Mouse (Mus musculus) small intestine, adult 2 months (tissue): Measurements from ENCODE around the gene Chrna9. TPM values are rescaled to one million over a fixed set of nuclear protein-coding genes. Genes with fewer than 3 reads are reported as not detected.
A peak's percentile ranks its signal among the peaks of the same experiment; 100 is the strongest.

Experiments used
- H3K27ac ChIP-seq: fragments of 200-500 bp; 2 replicates; pipeline ENCODE4 v1.5.1; 2012; ENCODE audit warnings: low read depth, low read length, control low read depth, inconsistent platforms; ENCODE audit not compliant: insufficient read depth
- H3K27me3 ChIP-seq: fragments of 200-500 bp; 2 replicates; pipeline ENCODE4 v1.6.1; 2012; ENCODE audit warnings: mild to moderate bottlenecking, moderate library complexity, low read length, inconsistent platforms; ENCODE audit not compliant: control insufficient read depth, insufficient read depth
- H3K36me3 ChIP-seq: fragments of 200-500 bp; 2 replicates; pipeline ENCODE4 v1.6.1; 2012; ENCODE audit warnings: mild to moderate bottlenecking, low read length, control low read depth, inconsistent platforms; ENCODE audit not compliant: control insufficient read depth, insufficient read depth
- H3K4me1 ChIP-seq: fragments of 200-500 bp; 2 replicates; pipeline ENCODE4 v1.6.1; 2012; ENCODE audit warnings: low read length, inconsistent platforms, mixed read lengths; ENCODE audit not compliant: control insufficient read depth, insufficient read depth, insufficient read length
- H3K4me3 ChIP-seq: fragments of 200-500 bp; 2 replicates; pipeline ENCODE4 v1.5.1; 2012; ENCODE audit warnings: low read depth, mild to moderate bottlenecking, control low read depth, inconsistent platforms, low read length, moderate library complexity
- CTCF ChIP-seq: fragments of 200-500 bp; IDR thresholded peaks from 2 replicates; pipeline ENCODE4 v1.5.1; 2012; ENCODE audit warnings: low read depth, mild to moderate bottlenecking, control low read depth, inconsistent platforms, low read length, moderate library complexity, mixed read lengths; ENCODE audit not compliant: insufficient replicate concordance, insufficient read length; ENCODE audit errors: extremely low read depth
- POLR2A ChIP-seq: fragments of 200-500 bp; IDR thresholded peaks from 2 replicates; pipeline ENCODE4 v1.6.1; 2012; ENCODE audit warnings: low read depth, mild to moderate bottlenecking, control low read depth, inconsistent platforms, low read length, moderate library complexity
- WGBS: fragments of 180-500 bp; shearing (Covaris S2); methylation state at CpG from one replicate; pipeline ENCODE4 v1.1.7; 2018; 5-methylcytosine and 5-hydroxymethylcytosine counted together
- polyA plus RNA-seq: library from polyadenylated mRNA; depleted of rRNA; stranded (reverse); fragments of >200 nt; gene quantifications from 2 replicates; pipeline ENCODE4 v1.2.3, GENCODE M21; 2012

The Chrna9 gene
- polyA plus RNA-seq, 1 experiment: not detected

- H3K27ac ChIP-seq: peak overlapping the region; percentile 29; the same call in 1 of the 2 replicates
- H3K4me3 ChIP-seq: no peak overlapping the region
- 57% methylated on average over 4 of the region's 4 CpGs for WGBS
- no peaks in the 10 kb centered on the region for H3K27me3 ChIP-seq
- peaks cover 4% of the 10 kb centered on the region; the same call in 1 of the 2 replicates for H3K4me1 ChIP-seq
- H3K36me3 ChIP-seq: no peaks in the 10 kb centered on the region
- TF ChIP-seq CTCF (no peak), POLR2A (no peak)
Observed at GRCm38 (mm10) chr5:65930171-65930570, 4.5 kb upstream of the Chrna9 start.

DNA sequence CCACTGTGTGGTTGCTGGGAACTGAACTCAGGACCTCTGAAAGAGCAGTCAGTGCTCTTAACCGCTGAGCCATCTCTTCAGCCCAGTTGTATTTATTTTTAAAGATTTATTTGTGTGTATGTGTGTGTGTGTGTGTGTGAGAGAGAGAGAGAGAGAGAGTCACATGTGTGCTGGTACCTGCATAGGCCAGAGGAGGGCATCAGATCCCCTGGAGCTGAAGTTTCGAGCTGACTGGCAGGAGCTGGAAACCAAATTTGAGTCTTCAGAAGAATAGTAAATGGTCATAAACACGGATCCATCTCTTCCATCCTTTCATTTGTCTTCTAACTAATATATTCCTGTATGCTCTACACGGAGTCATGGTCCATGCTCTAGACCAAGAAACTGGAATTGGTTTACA is 1.5 kb upstream of the Chrna9 start:
- 88% methylated on average over 4 of the region's 4 CpGs for WGBS
- Histone ChIP-seq H3K36me3 (no peaks in the 10 kb centered on the region), H3K4me3 (no peak overlapping the region), H3K27ac (no peak overlapping the region), H3K4me1 (peaks cover 4% of the 10 kb centered on the region; the same call in 1 of the 2 replicates), H3K27me3 (no peaks in the 10 kb centered on the region)
- TF ChIP-seq CTCF: no peak
- TF ChIP-seq POLR2A: no peak

GRCm38 (mm10) chr5:65933764-65934163 is 957 bp upstream of the Chrna9 start:
- no peak overlapping the region for H3K4me3 ChIP-seq
- H3K27me3 ChIP-seq: no peaks in the 10 kb centered on the region
- no peaks in the 10 kb centered on the region for H3K36me3 ChIP-seq
- 89% methylated on average over 2 of the region's 2 CpGs for WGBS
- peaks cover 4% of the 10 kb centered on the region; the same call in 1 of the 2 replicates for H3K4me1 ChIP-seq
- no peak overlapping the region for H3K27ac ChIP-seq
- no peak for TF ChIP-seq POLR2A
- TF ChIP-seq CTCF: no peak

- no peak overlapping the region for H3K4me3 ChIP-seq
- no peaks in the 10 kb centered on the region for H3K36me3 ChIP-seq
- H3K4me1 ChIP-seq: no peaks in the 10 kb centered on the region
- TF ChIP-seq CTCF (no peak), POLR2A (no peak)
- no peaks in the 10 kb centered on the region for H3K27me3 ChIP-seq
- H3K27ac ChIP-seq: no peak overlapping the region
- WGBS: 63% methylated on average over 11 of the region's 11 CpGs
Observed at GRCm38 (mm10) chr5:65937011-65937726, 2.4 kb downstream of the Chrna9 start.

DNA sequence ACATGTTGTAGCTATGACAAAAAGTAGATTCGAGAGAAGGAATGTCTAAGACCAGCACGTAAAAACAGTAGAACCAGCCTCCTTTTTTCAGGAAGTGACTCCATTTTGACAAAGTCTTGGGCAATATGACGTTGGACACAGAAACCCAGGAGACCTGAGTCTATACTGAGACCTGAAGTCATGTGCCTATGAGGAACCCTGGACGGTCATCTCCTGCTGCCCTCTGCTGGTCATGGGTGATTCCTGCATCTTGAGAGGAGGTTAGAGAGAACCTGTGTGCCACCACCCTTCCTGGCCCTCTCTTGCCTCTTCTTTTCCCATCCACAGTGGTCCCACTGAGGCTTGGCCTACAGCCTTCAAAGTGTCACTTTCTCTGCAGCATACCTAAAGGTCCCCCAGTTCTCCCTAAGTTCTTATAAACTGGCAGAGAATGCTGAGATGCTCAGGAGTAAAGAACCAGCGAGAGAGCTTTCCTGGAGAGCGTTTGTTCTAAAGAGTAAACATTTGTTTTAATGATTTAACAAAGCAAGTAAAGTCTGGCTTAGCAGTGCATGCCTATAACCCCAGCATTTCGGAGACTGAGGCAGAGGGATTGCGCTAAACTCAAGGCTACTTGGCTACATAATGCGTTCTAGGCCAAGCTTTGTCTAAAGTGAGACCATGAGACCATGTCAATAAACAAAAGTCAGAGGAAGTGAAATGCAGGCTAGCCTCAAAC is 3.4 kb downstream of the Chrna9 start:
- no peak overlapping the region for H3K4me3 ChIP-seq
- no peak overlapping the region for H3K27ac ChIP-seq
- WGBS: 54% methylated on average over 9 of the region's 9 CpGs
- H3K27me3 ChIP-seq: no peaks in the 10 kb centered on the region
- no peaks in the 10 kb centered on the region for H3K4me1 ChIP-seq
- peak; percentile 93; the same call in 1 of the 2 replicates for TF ChIP-seq CTCF
- no peak for TF ChIP-seq POLR2A
- no peaks in the 10 kb centered on the region for H3K36me3 ChIP-seq

DNA sequence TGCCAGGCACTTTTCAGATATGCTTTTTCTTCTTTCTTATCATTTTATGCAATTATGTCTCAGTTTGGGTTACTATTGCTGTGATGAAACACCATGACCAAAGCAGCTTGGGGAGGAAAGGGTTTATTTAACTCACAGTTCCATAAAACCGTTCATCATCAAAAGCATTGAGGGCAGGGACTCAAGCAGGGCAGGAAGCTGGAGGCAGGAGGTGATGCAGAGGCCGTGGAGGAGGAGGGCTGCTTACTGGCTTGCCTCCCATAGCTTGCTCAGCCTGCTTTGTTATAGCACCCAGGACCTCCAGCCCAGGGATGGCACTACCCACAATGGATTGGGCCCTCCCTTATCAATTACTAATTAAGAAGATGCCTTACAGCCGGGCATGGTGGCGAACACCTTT is 6.4 kb downstream of the Chrna9 start:
- H3K4me3 ChIP-seq: no peak overlapping the region
- no peaks in the 10 kb centered on the region for H3K36me3 ChIP-seq
- 60% methylated on average over 4 of the region's 4 CpGs for WGBS
- no peaks in the 10 kb centered on the region for H3K27me3 ChIP-seq
- no peak overlapping the region for H3K27ac ChIP-seq
- H3K4me1 ChIP-seq: no peaks in the 10 kb centered on the region
- TF ChIP-seq CTCF (no peak), POLR2A (no peak)

DNA sequence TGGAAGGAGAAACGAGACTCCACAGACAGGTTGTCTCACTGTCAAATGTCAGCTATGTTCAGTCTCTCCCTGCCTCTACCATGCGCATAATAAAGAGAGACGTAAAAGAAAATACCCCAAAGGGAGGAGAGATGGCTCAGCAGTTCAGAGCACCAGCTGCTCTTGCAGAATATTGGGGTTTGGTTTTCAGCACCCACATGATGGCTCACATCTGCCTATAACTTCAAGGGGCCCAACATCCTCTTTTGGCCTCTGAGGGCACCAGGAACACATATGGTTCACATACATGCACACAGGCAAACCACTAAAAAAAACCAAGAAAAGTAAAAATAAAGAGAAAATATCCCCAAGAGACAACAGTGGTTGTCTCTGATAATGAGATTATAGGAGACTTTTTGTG is 15.1 kb downstream of the Chrna9 start:
- H3K4me3 ChIP-seq: no peak overlapping the region
- no peaks in the 10 kb centered on the region for H3K4me1 ChIP-seq
- 89% methylated on average over 3 of the region's 3 CpGs for WGBS
- no peaks in the 10 kb centered on the region for H3K27me3 ChIP-seq
- no peak overlapping the region for H3K27ac ChIP-seq
- TF ChIP-seq CTCF: no peak
- TF ChIP-seq POLR2A: no peak
- H3K36me3 ChIP-seq: no peaks in the 10 kb centered on the region
